Mouse (Mus musculus) stomach, postnatal 0 days (tissue): ENCODE data around the gene Bet1l. TPM values are rescaled to one million over a fixed set of nuclear protein-coding genes. Genes with fewer than 3 reads are reported as not detected.
"Not testable (repeated sequence)": the region's sequence is repeated elsewhere in the genome, so short reads cannot be mapped to it uniquely, and the experiment has no call there.

Experiments
- ATAC-seq: fragments of 200-750 bp; cut with Nextera tagmentation; 2 replicates; pipeline ENCODE4 v1.8.0; 2017; ENCODE audit not compliant: low FRiP score, low TSS enrichment
- DNase-seq: peaks from one replicate; pipeline ENCODE4 v3.0.0-alpha.2; 2016; ENCODE audit warnings: low spot score
- H3K27ac ChIP-seq: fragments of 300-500 bp; sonication (generic); replicated peaks from 2 replicates; pipeline ENCODE4 v1.5.1; 2014; ENCODE audit warnings: mild to moderate bottlenecking, control low read depth
- H3K27me3 ChIP-seq: fragments of 300-500 bp; sonication (generic); 2 replicates; pipeline ENCODE4 v1.6.1; 2014; ENCODE audit warnings: low read length; ENCODE audit not compliant: control insufficient read depth, insufficient read depth
- H3K36me3 ChIP-seq: fragments of 300-500 bp; sonication (generic); 2 replicates; pipeline ENCODE4 v1.6.1; 2014; ENCODE audit warnings: low read length, mixed read lengths; ENCODE audit not compliant: control insufficient read depth, insufficient read depth
- H3K4me1 ChIP-seq: fragments of 300-500 bp; sonication (generic); replicated peaks from 2 replicates; pipeline ENCODE4 v1.6.1; 2014; ENCODE audit warnings: antibody characterized with exemption; ENCODE audit not compliant: control insufficient read depth, insufficient read depth
- H3K4me2 ChIP-seq: fragments of 300-500 bp; sonication (generic); replicated peaks from 2 replicates; pipeline ENCODE4 v1.6.1; 2014; ENCODE audit warnings: low read depth, mild to moderate bottlenecking, control low read depth, moderate library complexity
- H3K4me3 ChIP-seq: fragments of 300-500 bp; sonication (generic); 2 replicates; pipeline ENCODE4 v1.5.1; 2014; ENCODE audit warnings: low read depth, low read length, control low read depth
- H3K9ac ChIP-seq: fragments of 300-500 bp; sonication (generic); 2 replicates; pipeline ENCODE4 v1.6.1; 2014; ENCODE audit warnings: mild to moderate bottlenecking, low read length, control low read depth, mixed read lengths
- H3K9me3 ChIP-seq: fragments of 300-500 bp; sonication (generic); 2 replicates; pipeline ENCODE4 v1.6.1; 2016; ENCODE audit warnings: low read length; ENCODE audit not compliant: control insufficient read depth
- CTCF ChIP-seq: IDR thresholded peaks from 2 replicates; pipeline ENCODE4 v1.5.1; 2016; ENCODE audit warnings: antibody characterized with exemption, low read depth, mild to moderate bottlenecking, moderate library complexity
- EP300 ChIP-seq: optimal IDR thresholded peaks from 2 replicates; pipeline ENCODE3; 2016; ENCODE audit warnings: antibody characterized with exemption
- WGBS: fragments of 180-500 bp; shearing (Covaris S2); extraction: QIAGEN DNeasy Blood & Tissue Kit; methylation state at CpG from one replicate; pipeline ENCODE4 v1.1.7; 2014; 5-methylcytosine and 5-hydroxymethylcytosine counted together
- polyA plus RNA-seq: library from polyadenylated mRNA; unstranded; fragments of >200 nt; fragmentation: Nextera tagmentation; extraction: Ambion mirVana; gene quantifications from 2 replicates; pipeline ENCODE4 v1.2.1, GENCODE M21; 2015

Bet1l gene
- polyA plus RNA-seq, 1 experiment from 2014 or later, result 49.0 TPM

- Histone ChIP-seq H3K36me3 (peaks cover 7% of the 10 kb centered on the region; the same call in 1 of the 2 replicates), H3K27me3 (no peaks in the 10 kb centered on the region), H3K27ac (0 out of 2 replicates have a peak within 1 kb of the TSS, but pooled peaks have one; percentile 4), H3K9me3 (no peaks in the 10 kb centered on the region), H3K4me3 (no peak within 1 kb of the TSS), H3K4me2 (no peak within 1 kb of the TSS), H3K4me1 (no peaks in the 10 kb centered on the region), H3K9ac (no peak within 1 kb of the TSS)
- DNase-seq (no peak), ATAC-seq (no peak)
- WGBS, result 62% methylated on average over 10 of the region's 10 CpGs
- no peak for TF ChIP-seq CTCF
- no peak for TF ChIP-seq EP300
Measured at GRCm38 (mm10) chr7:140900220-140900619, 42.8 kb upstream of the Bet1l start, which contains the start of gene Cox8b. Cox8b (minus strand) TSS chr7:140900446.

- Histone ChIP-seq H3K4me2 (no peak overlapping the region), H3K9me3 (no peaks in the 10 kb centered on the region), H3K9ac (peak overlapping the region; percentile 35; the same call in 1 of the 2 replicates), H3K27me3 (no peaks in the 10 kb centered on the region), H3K36me3 (peaks cover 14% of the 10 kb centered on the region), H3K4me3 (no peak overlapping the region), H3K4me1 (no peaks in the 10 kb centered on the region), H3K27ac (no peak overlapping the region)
- ATAC-seq (no peak), DNase-seq (no peak)
- WGBS, result 66% methylated on average over 3 of the region's 3 CpGs
- TF ChIP-seq EP300 (no peak), CTCF (no peak)
Measured at GRCm38 (mm10) chr7:140899121-140899520, 41.7 kb upstream of the Bet1l start.

GRCm38 (mm10) chr7:140897863-140898262 lies 40.5 kb upstream of the Bet1l start:
- Histone ChIP-seq H3K4me2 (no peak overlapping the region), H3K4me3 (no peak overlapping the region), H3K27me3 (no peaks in the 10 kb centered on the region), H3K4me1 (no peaks in the 10 kb centered on the region), H3K9me3 (no peaks in the 10 kb centered on the region), H3K36me3 (peaks cover 19% of the 10 kb centered on the region), H3K27ac (no peak overlapping the region), H3K9ac (no peak overlapping the region)
- WGBS, result 86% methylated on average over 7 of the region's 7 CpGs
- TF ChIP-seq CTCF (no peak), EP300 (no peak)
- DNase-seq, result no peak
- ATAC-seq, result no peak

GRCm38 (mm10) chr7:140894611-140895010 lies 37.2 kb upstream of the Bet1l start:
- no peak for TF ChIP-seq EP300
- no peak for TF ChIP-seq CTCF
- ATAC-seq (no peak), DNase-seq (no peak)
- Histone ChIP-seq H3K27me3 (no peaks in the 10 kb centered on the region), H3K27ac (no peak overlapping the region), H3K4me3 (no peak overlapping the region), H3K4me1 (no peaks in the 10 kb centered on the region), H3K9ac (no peak overlapping the region), H3K4me2 (no peak overlapping the region), H3K9me3 (no peaks in the 10 kb centered on the region), H3K36me3 (peaks cover 29% of the 10 kb centered on the region)
- 89% methylated on average over 3 of the region's 3 CpGs for WGBS

GRCm38 (mm10) chr7:140894031-140894430 lies 36.7 kb upstream of the Bet1l start:
- 93% methylated on average over 7 of the region's 7 CpGs for WGBS
- H3K9ac ChIP-seq, result no peak overlapping the region
- H3K4me1 ChIP-seq, result no peaks in the 10 kb centered on the region
- H3K27ac ChIP-seq, result no peak overlapping the region
- H3K36me3 ChIP-seq, result peaks cover 30% of the 10 kb centered on the region
- ATAC-seq, result no peak
- no peak for DNase-seq
- H3K27me3 ChIP-seq, result no peaks in the 10 kb centered on the region
- H3K4me2 ChIP-seq, result no peak overlapping the region
- H3K4me3 ChIP-seq, result no peak overlapping the region
- TF ChIP-seq CTCF, result no peak
- no peaks in the 10 kb centered on the region for H3K9me3 ChIP-seq

- DNase-seq, H3K27ac ChIP-seq, H3K27me3 ChIP-seq, H3K4me1 ChIP-seq, H3K4me2 ChIP-seq, H3K4me3 ChIP-seq, H3K9me3 ChIP-seq, H3K9ac ChIP-seq, ATAC-seq: not testable (repeated sequence)
- 96% methylated on average over 16 of the region's 16 CpGs for WGBS
- H3K36me3 ChIP-seq, result peaks cover 25% of the 10 kb centered on the region
Measured at GRCm38 (mm10) chr7:140890636-140891035, 33.3 kb upstream of the Bet1l start.
